Mouse (Mus musculus) lung, postnatal 0 days (tissue): Measurements from ENCODE around the gene Tab1. TPM values are rescaled to one million over a fixed set of nuclear protein-coding genes. Genes with fewer than 3 reads are reported as not detected.

Experiments used
- ATAC-seq: fragments of 200-750 bp; cut with Nextera tagmentation; 2 replicates; pipeline ENCODE4 v1.8.0; 2017; ENCODE audit warnings: moderate library complexity
- DNase-seq: peaks from one replicate; pipeline ENCODE4 v3.0.0-alpha.2; 2016; ENCODE audit warnings: low spot score
- H3K27ac ChIP-seq: fragments of 300-500 bp; sonication (generic); 2 replicates; pipeline ENCODE4 v1.5.1; 2014; ENCODE audit warnings: antibody characterized with exemption, mild to moderate bottlenecking, low read length, mixed read lengths
- H3K27me3 ChIP-seq: fragments of 300-500 bp; sonication (generic); replicated peaks from 2 replicates; pipeline ENCODE4 v1.6.1; 2014; ENCODE audit warnings: low read length, mixed read lengths; ENCODE audit not compliant: insufficient read depth
- H3K36me3 ChIP-seq: fragments of 300-500 bp; sonication (generic); 2 replicates; pipeline ENCODE4 v1.6.1; 2014; ENCODE audit warnings: low read length, mixed read lengths; ENCODE audit not compliant: insufficient read depth
- H3K4me1 ChIP-seq: fragments of 300-500 bp; sonication (generic); 2 replicates; pipeline ENCODE4 v1.6.1; 2014; ENCODE audit warnings: antibody characterized with exemption, low read depth, low read length, mixed read lengths; ENCODE audit not compliant: insufficient read depth
- H3K4me2 ChIP-seq: fragments of 300-500 bp; sonication (generic); replicated peaks from 2 replicates; pipeline ENCODE4 v1.6.1; 2014; ENCODE audit warnings: low read depth, mild to moderate bottlenecking, low read length, moderate library complexity, mixed read lengths
- H3K4me3 ChIP-seq: fragments of 300-500 bp; sonication (generic); 2 replicates; pipeline ENCODE4 v1.5.1; 2014; ENCODE audit warnings: low read depth, low read length
- H3K9ac ChIP-seq: fragments of 300-500 bp; sonication (generic); replicated peaks from 2 replicates; pipeline ENCODE4 v1.6.1; 2014; ENCODE audit warnings: low read depth, mild to moderate bottlenecking
- H3K9me3 ChIP-seq: fragments of 300-500 bp; sonication (generic); 2 replicates; pipeline ENCODE4 v1.6.1; 2016; ENCODE audit warnings: low read length, mixed read lengths
- CTCF ChIP-seq: IDR thresholded peaks from 2 replicates; pipeline ENCODE4 v1.5.1; 2016; ENCODE audit warnings: antibody characterized with exemption, mild to moderate bottlenecking
- EP300 ChIP-seq: IDR thresholded peaks from 2 replicates; pipeline ENCODE4 v1.6.1; 2016; ENCODE audit warnings: antibody characterized with exemption, mild to moderate bottlenecking, control low read depth
- WGBS: fragments of 180-500 bp; shearing (Covaris S2); extraction: QIAGEN DNeasy Blood & Tissue Kit; methylation state at CpG from one replicate; pipeline ENCODE4 v1.1.7; 2014; 5-methylcytosine and 5-hydroxymethylcytosine counted together
- polyA plus RNA-seq: library from polyadenylated mRNA; unstranded; fragments of >200 nt; fragmentation: Nextera tagmentation; extraction: Ambion mirVana; gene quantifications from 2 replicates; pipeline ENCODE4 v1.2.1, GENCODE M21; 2015

The Tab1 gene
- polyA plus RNA-seq, 1 experiment from 2014 or later: 19.1 TPM

- 48% methylated on average over 8 of the region's 8 CpGs for WGBS
Observed at GRCm38 (mm10) chr15:80191585-80192245, 58.8 kb downstream of the Tab1 start.

GRCm38 (mm10) chr15:80192246-80192585 lies 59.3 kb downstream of the Tab1 start:
- H3K27me3 ChIP-seq: no peaks in the 10 kb centered on the region
- no peak overlapping the region for H3K9ac ChIP-seq
- H3K9me3 ChIP-seq: no peaks in the 10 kb centered on the region
- DNase-seq (no peak), ATAC-seq (no peak)
- TF ChIP-seq EP300: no peak
- no peak for TF ChIP-seq CTCF
- no peak overlapping the region for H3K4me2 ChIP-seq
- H3K27ac ChIP-seq: no peak overlapping the region
- H3K36me3 ChIP-seq: no peaks in the 10 kb centered on the region
- 88% methylated on average over 5 of the region's 6 CpGs for WGBS
- H3K4me1 ChIP-seq: no peaks in the 10 kb centered on the region
- no peak overlapping the region for H3K4me3 ChIP-seq

More at GRCm38 (mm10) chr15:80191585-80192245, 58.8 kb downstream of the Tab1 start:
- TF ChIP-seq EP300 (no peak), CTCF (no peak)
- no peak overlapping the region for H3K9ac ChIP-seq
- no peaks in the 10 kb centered on the region for H3K9me3 ChIP-seq
- H3K4me1 ChIP-seq: no peaks in the 10 kb centered on the region
- no peak overlapping the region for H3K4me2 ChIP-seq
- no peak for ATAC-seq
- no peak overlapping the region for H3K27ac ChIP-seq
- no peak overlapping the region for H3K4me3 ChIP-seq
- no peak for DNase-seq
- no peaks in the 10 kb centered on the region for H3K36me3 ChIP-seq
- no peaks in the 10 kb centered on the region for H3K27me3 ChIP-seq

- Histone ChIP-seq H3K9ac (no peak overlapping the region), H3K27ac (no peak overlapping the region), H3K27me3 (no peaks in the 10 kb centered on the region), H3K4me1 (no peaks in the 10 kb centered on the region), H3K9me3 (no peaks in the 10 kb centered on the region), H3K4me3 (no peak overlapping the region), H3K4me2 (no peak overlapping the region), H3K36me3 (no peaks in the 10 kb centered on the region)
- no peak for ATAC-seq
- 61% methylated on average over 7 of the region's 7 CpGs for WGBS
- no peak for TF ChIP-seq EP300
- no peak for TF ChIP-seq CTCF
- DNase-seq: no peak
Observed at GRCm38 (mm10) chr15:80192847-80193246, 59.9 kb downstream of the Tab1 start.

GRCm38 (mm10) chr15:80199556-80199955 lies 66.6 kb downstream of the Tab1 start:
- H3K4me3 ChIP-seq: no peak overlapping the region
- no peak overlapping the region for H3K4me2 ChIP-seq
- TF ChIP-seq CTCF: no peak
- no peak for TF ChIP-seq EP300
- H3K9ac ChIP-seq: no peak overlapping the region
- 72% methylated on average over 2 of the region's 2 CpGs for WGBS
- H3K9me3 ChIP-seq: no peaks in the 10 kb centered on the region
- no peaks in the 10 kb centered on the region for H3K4me1 ChIP-seq
- no peaks in the 10 kb centered on the region for H3K36me3 ChIP-seq
- ATAC-seq (no peak), DNase-seq (no peak)
- H3K27me3 ChIP-seq: no peaks in the 10 kb centered on the region
- no peak overlapping the region for H3K27ac ChIP-seq

- no peaks in the 10 kb centered on the region for H3K9me3 ChIP-seq
- H3K9ac ChIP-seq: no peak overlapping the region
- WGBS: 79% methylated on average over 6 of the region's 6 CpGs
- no peaks in the 10 kb centered on the region for H3K4me1 ChIP-seq
- no peak overlapping the region for H3K4me3 ChIP-seq
- DNase-seq (no peak), ATAC-seq (no peak)
- no peak for TF ChIP-seq CTCF
- no peak for TF ChIP-seq EP300
- no peaks in the 10 kb centered on the region for H3K36me3 ChIP-seq
- H3K4me2 ChIP-seq: no peak overlapping the region
- H3K27ac ChIP-seq: no peak overlapping the region
- no peaks in the 10 kb centered on the region for H3K27me3 ChIP-seq
Observed at GRCm38 (mm10) chr15:80202111-80202775, 69.3 kb downstream of the Tab1 start.

- Histone ChIP-seq H3K27ac (no peak overlapping the region), H3K27me3 (no peaks in the 10 kb centered on the region), H3K4me2 (no peak overlapping the region), H3K4me3 (no peak overlapping the region), H3K9ac (no peak overlapping the region), H3K9me3 (no peaks in the 10 kb centered on the region), H3K4me1 (no peaks in the 10 kb centered on the region), H3K36me3 (no peaks in the 10 kb centered on the region)
- ATAC-seq (no peak; the same call in 1 of the 2 replicates), DNase-seq (peak; percentile 32)
- TF ChIP-seq EP300 (no peak), CTCF (no peak)
- 22% methylated on average over 4 of the region's 4 CpGs for whole genome bisulfite sequencing
Observed at GRCm38 (mm10) chr15:80203406-80203805, 70.5 kb downstream of the Tab1 start.
